Mouse (Mus musculus): ENCODE measurements around the gene Dnah14.

The Dnah14 gene

DNA sequence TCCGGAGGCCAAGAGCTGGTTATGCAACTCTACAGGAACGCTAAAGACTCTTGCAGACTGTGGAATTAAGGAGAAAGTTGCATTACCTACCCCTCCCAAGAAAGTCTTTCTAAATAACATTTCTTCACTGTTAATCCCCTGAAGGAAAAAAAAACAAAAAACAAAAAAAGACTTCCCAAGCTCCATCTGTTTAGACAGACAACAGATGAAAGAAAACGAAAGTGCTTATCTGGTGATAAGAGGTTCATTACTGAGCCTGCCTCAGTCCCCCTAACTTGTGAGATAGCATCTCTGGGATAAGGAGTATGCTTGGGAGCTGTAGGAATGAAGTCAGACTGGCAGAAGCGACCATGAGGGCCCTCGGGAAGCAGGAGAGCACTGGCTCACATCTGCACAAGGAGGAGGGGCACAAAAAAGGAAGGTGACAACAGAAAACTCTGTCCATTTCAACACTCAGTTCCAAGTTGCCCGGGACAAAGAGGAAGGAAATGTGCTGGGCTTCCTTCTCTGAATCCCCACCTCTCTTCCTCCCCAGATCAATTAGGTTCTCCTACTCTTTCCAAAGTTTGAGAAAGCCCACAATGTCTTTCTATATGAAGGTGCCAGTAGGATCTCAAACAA is 263.5 kb downstream of the Dnah14 start:
- POLR2A ChIA-PET: interaction anchor here in 1 of 4 experiments (2.1 kb wide), 1 partner anchor 13 kb away, joined by 11 read pairs; no protein-coding TSS in a partner anchor

DNA sequence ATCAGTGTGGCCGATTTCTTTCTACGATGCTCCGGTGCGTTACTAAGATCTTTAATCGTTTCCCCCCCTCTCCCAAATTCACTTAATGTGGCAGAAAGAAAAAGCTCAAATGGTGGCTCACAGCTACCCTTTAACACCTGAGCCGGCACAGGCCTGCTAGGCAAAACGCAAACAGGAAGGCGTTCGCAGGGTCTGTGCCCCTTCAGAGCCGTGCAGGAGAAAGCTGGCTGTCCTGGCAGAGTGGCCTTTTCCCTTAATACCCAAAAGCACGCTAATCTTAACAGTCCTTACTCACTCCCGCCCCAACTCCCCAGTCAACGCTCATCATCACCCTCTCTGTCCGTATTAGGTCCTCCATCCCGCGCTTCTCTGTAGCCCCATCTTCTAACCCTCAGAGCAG is 265.0 kb downstream of the Dnah14 start:
- ChIA-PET CTCF (interaction anchor here in 3 of 4 experiments (0.8 to 2.7 kb wide), 7 partner anchors 11 to 283 kb away, joined by 3 to 13 read pairs (median 4); partner anchors contain the start of gene Srp9 (in 1 of the 3)), POLR2A (interaction anchor here in 3 of 4 experiments (0.5 to 7.8 kb wide), 26 partner anchors 7 to 991 kb away, joined by 3 to 85 read pairs (median 7); partner anchors contain the start of gene Sde2 (in 1 of the 3))

More for the DNA sequence above, 263.5 kb downstream of the Dnah14 start:
- CTCF ChIA-PET: interaction anchor here in 1 of 4 experiments (0.6 to 3.1 kb wide), 3 partner anchors 12 to 1012 kb away, joined by 3 to 15 read pairs (median 3); no protein-coding TSS in a partner anchor

DNA sequence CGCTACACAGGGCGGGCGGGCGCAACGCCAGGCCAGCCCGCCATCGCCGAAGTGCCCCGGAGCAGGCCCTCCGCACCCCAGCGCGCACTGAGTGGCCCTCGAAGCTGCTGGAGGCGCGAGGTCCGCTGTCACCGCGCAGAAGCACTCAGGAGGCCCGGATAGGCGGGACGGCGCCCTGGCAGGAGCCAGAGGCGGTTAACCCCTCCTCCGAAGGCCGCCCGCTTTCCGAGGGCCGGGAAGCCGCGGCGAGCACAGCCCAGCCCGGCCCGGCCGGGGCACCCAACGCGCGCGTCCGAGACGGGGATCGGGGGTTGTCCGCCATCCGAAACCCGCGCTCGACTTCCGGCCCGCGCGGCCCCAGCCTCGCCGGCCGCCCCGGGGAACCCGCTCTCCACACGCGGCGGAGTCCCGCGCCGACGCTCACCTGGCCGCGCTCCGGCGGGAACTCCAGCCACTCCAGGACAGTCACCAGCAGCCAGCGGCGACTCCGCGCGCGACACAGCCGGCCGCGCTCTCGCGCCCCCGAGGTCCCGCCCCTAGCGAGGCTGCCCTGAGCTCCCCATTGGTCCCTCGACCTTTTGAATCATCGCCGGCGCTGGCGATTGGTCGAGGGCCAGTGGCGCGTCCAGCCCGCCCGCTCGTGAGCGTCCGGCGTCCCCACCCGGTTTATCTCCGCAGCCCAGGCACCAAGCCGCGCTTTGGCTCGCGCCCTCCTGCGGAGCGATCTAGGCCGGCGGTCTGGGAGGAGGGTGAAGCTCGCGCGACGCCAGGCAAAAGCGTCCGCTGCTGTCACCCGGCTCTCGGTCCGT is 265.7 kb downstream of the Dnah14 start:
- POLR2A ChIA-PET: interaction anchor here (0.6 to 7.8 kb wide), 80 partner anchors 7 to 1619 kb away, joined by 3 to 85 read pairs (median 4); partner anchors contain the start of genes Srp9 (in 2 of the 4), Fbxo28 (in 1 of the 4) and Sde2 (in 1 of the 4)
- CTCF ChIA-PET: interaction anchor here (0.6 to 2.7 kb wide), 16 partner anchors 11 to 713 kb away, joined by 3 to 17 read pairs (median 4); partner anchors contain the start of gene Srp9 (in 3 of the 4)

DNA sequence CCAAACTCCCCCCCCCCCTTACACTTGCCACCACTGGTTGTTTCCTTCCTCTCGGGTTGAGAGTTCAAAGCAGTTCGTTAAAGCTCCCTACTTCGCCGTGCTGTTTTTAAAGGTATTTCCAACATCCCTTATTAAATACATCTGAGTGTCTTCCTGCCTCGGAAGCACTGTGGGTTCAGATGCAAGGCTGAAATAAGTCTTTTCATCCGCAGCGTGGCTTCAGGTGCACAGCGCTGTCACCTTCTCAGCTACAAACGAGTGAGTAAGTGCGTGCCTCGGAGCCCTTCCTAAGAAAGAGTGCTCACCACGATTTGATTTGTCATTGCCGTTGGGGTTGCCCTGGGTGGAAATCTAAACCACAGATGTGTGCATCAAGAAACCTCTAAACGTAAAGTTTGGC is 266.4 kb downstream of the Dnah14 start, which contains the start of gene Lbr:
Gene Lbr (minus strand): TSS at position 266 of the 400 bp plus-strand sequence.
- ChIA-PET CTCF (interaction anchor here (0.6 to 2.7 kb wide), 15 partner anchors 10 to 714 kb away, joined by 3 to 17 read pairs (median 4); partner anchors contain the start of gene Srp9 (in 3 of the 4)), POLR2A (interaction anchor here (0.5 to 7.8 kb wide), 65 partner anchors 8 to 979 kb away, joined by 3 to 85 read pairs (median 4); partner anchors contain the start of genes Srp9 (in 2 of the 4) and Fbxo28 (in 1 of the 4))

DNA sequence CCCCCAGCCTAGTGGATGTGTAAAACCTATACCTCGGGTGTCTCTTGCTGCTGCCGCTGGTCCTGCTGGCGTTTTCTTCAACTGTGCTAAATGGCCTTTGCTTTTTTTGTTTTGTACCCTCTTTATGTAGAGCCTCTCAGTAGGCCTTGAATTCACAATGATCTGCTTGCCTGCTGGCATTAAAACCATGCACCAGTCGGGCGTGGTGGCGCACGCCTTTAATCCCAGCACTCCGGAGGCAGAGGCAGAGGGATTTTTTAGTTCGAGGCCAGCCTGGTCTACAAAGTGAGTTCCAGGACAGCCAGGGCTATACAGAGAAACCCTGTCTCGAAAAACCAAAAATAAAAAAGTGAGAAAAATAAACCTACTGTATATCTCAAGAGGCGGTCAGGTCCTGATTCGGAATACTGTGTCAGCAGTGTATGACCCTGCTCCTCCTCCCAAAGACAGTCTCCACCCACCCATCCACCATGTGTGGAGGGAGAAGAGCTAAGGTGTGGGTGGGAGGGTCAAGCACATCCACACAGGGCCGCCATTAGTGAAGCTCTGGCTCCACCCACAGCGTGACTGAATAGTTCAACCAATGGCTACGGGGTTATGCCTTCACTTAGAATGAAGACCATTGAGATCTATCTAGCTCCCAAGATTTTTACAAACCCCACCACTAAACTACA is 268.7 kb downstream of the Dnah14 start:
- ChIA-PET CTCF (interaction anchor here in 3 of 4 experiments (0.7 to 1.8 kb wide), 9 partner anchors 10 to 295 kb away, joined by 3 to 8 read pairs (median 4); partner anchors contain the start of gene Srp9 (in 2 of the 3)), POLR2A (interaction anchor here (0.6 to 7.8 kb wide), 40 partner anchors 8 to 955 kb away, joined by 3 to 85 read pairs (median 4); partner anchors contain the start of genes Srp9 (in 2 of the 4) and Trp53bp2 (in 1 of the 4))

DNA sequence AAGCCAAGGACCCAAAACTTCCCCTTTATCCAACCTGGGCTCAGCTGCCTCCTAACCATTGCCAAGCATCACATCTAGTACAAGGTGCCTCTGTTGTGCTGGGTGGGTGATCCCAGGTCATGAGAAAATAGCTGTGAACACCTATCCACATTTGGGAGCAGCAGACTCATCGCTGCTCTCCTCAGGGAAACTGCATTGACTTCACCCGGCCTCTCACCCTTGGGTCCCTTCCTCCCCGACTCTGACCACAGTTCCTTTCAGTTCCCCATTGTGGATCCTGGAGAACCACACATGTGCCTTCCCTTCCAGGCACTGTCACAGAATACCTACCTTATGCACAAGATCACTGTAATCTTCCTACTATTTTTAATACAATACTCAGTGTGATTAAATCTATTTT is 269.4 kb downstream of the Dnah14 start:
- ChIA-PET CTCF (interaction anchor here in 3 of 4 experiments (0.7 to 1.8 kb wide), 9 partner anchors 9 to 295 kb away, joined by 3 to 8 read pairs (median 4); partner anchors contain the start of gene Srp9 (in 2 of the 3)), POLR2A (interaction anchor here (0.6 to 7.8 kb wide), 30 partner anchors 7 to 956 kb away, joined by 3 to 85 read pairs (median 4); partner anchors contain the start of genes Srp9 (in 2 of the 4) and Trp53bp2 (in 1 of the 4))

DNA sequence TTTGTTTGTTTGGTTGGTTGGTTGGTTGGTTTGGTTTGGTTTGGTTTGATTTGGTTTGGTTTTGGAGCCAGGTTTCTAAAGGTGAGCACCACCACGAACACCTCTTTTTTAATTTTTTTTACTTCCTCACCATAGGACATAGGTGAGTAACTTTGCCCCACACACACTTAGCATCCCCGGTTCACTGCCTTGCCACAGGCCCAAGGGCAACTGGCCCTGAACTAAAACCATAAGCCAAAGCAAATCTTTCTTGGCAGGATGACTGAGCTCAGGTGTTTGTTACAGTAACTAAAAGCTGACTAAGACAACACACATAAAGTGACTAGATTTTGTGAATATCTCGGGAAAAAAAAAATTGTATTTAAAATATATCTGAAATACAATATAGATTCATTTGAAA is 271.0 kb downstream of the Dnah14 start:
- POLR2A ChIA-PET: interaction anchor here in 1 of 4 experiments (7.8 kb wide), 1 partner anchor 14 kb away, joined by 65 read pairs; no protein-coding TSS in a partner anchor

DNA sequence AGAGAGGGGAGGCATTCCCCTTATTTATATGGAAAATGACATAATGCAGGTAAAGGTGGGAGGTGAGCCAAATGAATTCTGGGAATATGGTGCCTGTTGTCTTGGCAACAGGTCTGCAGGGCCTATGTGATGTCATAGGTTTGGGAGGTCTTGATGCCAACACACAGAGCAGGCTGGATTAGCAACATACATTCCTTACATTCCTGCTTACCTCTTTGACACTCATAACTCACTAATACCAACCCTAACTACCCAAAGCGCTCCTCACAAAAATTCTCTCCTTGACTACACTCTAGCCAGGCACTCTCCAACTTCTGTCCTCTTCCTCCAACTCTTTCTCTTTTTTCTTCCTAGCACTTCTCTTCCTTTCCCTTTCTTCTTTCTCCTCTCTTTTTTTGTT is 271.9 kb downstream of the Dnah14 start:
- ChIA-PET CTCF (no interaction called here), POLR2A (interaction anchor here in 2 of 4 experiments (0.7 to 7.8 kb wide), 2 partner anchors 13 to 16 kb away, joined by 5 to 65 read pairs; no protein-coding TSS in a partner anchor)

More for the DNA sequence above, 271.0 kb downstream of the Dnah14 start:
- CTCF ChIA-PET: no interaction called here

DNA sequence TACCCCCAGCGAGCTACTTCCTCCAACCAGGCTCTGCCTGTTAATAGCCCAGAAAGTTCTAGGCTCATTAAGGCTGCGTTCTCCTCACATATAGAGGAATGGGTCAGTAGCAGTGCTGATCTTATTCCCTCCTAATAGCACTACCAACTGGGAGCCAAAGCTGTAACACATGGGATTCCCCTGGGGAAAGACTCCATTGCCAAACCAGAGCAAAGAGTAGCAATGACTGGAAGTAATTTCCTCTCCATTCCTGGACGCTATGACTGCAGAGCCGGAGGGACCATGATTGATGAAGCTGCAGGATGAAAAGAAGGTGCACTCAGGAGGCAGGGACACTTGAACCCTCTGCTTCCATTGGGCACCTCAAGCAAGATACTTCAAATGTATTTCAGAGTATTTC is 274.1 kb downstream of the Dnah14 start:
- POLR2A ChIA-PET: interaction anchor here in 2 of 4 experiments (0.5 to 1.5 kb wide), 5 partner anchors 11 to 140 kb away, joined by 3 to 11 read pairs (median 4); no protein-coding TSS in a partner anchor
- CTCF ChIA-PET: interaction anchor here in 1 of 4 experiments (0.9 kb wide), 1 partner anchor 10 kb away, joined by 3 read pairs; no protein-coding TSS in a partner anchor

DNA sequence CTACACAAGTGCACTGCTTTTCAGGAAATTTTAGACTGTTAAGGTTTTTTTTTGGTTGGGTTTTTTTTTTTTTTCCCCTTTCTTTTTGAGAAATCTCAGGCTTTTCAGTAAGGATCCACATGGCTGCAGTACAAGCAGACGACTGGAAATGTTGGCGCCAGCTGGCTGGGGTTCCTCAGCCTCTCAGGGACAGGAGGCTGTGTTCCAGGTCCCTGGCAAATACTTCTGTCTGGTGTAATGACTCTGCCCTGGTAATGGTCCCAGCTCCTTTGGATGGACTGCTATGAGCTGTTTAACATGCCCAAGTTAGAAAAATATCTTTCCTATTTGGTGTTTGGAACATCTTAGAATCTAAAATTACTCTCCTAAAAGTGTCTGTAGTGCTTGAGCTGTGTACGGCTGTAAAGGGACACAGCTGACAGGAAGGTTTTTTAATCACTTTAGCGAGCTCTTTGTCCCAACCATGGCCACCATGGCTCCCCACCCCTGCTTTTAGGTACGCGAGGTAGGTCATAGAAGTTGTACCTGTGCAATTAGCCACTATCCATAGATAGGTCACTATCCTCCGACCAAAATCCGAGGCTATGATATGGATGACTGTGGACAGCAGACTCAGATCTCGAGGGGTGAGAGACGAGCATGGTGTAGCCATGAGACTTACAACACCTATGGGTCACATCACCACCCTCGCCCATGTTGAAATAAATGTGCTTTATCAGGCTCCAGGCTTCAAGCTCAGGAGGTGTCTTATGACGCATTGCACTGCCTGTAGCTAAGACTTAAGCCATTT is 275.4 kb downstream of the Dnah14 start:
- CTCF ChIA-PET: interaction anchor here (0.7 to 2.4 kb wide), 9 partner anchors 8 to 286 kb away, joined by 3 to 9 read pairs (median 4); partner anchors contain the start of genes Lbr (in 1 of the 4) and Srp9 (in 1 of the 4)
- POLR2A ChIA-PET: interaction anchor here in 3 of 4 experiments (0.5 to 5.4 kb wide), 15 partner anchors 8 to 890 kb away, joined by 3 to 85 read pairs (median 5); partner anchors contain the start of genes Lbr (in 3 of the 3) and Srp9 (in 2 of the 3)

DNA sequence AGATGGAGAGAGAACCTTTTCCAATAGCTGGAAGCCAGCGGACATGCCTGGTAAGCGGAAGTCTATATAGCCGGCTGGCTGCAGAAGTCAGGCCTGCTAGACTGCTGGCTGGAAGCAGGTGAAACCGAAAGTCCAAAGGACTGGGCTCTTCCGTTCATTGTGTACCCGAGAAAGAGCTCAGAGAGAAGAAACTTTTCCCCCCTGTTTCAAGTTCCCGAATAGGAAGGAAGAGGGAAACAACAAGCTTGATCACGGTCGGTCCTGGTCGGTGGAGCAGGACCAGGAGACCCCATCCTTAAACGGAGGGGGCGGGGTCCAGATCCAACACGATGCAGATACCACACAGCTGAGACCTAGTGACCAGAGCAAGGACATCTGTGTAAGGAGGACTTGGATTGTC is 276.1 kb downstream of the Dnah14 start:
- ChIA-PET CTCF (interaction anchor here (0.5 to 2.4 kb wide), 12 partner anchors 10 to 288 kb away, joined by 3 to 9 read pairs (median 5); partner anchors contain the start of genes Lbr (in 2 of the 4) and Srp9 (in 1 of the 4)), POLR2A (interaction anchor here (0.5 to 5.4 kb wide), 20 partner anchors 7 to 1107 kb away, joined by 3 to 85 read pairs (median 4); partner anchors contain the start of genes Lbr (in 3 of the 4) and Srp9 (in 2 of the 4))

DNA sequence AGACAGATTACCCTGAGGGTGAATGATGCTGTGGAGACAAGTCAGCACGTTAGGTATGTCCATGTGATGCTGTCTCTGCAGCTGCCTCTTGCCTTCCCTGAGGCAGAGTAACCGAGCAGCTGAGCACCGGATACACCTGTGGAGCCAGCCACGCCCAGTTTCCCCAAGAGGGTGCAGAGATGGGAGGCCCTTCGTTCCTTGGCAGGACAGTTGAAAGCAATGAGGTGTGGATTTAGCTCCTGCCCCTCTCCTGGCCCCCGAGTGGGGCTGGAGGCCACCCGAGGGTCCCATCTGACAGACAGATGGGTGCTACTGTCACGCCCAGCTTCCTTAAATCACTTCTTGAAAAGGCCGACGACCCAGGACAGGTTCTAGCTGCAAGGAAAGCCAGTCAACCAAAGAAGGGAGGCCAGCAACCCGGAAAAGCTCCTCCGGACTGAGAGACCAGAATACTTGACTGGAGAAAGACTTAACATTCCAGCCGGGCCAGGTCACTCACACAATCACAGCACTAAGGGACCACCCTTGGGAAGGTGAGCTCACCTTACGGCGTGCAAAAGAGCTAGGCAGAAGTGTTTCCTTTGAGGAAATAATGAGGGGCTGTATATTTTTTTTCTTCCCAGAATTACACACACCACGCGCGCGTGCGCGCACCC is 276.9 kb downstream of the Dnah14 start:
- CTCF ChIA-PET: interaction anchor here (0.5 to 2.4 kb wide), 18 partner anchors 9 to 946 kb away, joined by 3 to 10 read pairs (median 5); partner anchors contain the start of genes Lbr (in 2 of the 4) and Srp9 (in 1 of the 4)
- POLR2A ChIA-PET: interaction anchor here (0.6 to 5.4 kb wide), 25 partner anchors 8 to 1106 kb away, joined by 3 to 85 read pairs (median 4); partner anchors contain the start of genes Lbr (in 2 of the 4) and Srp9 (in 2 of the 4)

DNA sequence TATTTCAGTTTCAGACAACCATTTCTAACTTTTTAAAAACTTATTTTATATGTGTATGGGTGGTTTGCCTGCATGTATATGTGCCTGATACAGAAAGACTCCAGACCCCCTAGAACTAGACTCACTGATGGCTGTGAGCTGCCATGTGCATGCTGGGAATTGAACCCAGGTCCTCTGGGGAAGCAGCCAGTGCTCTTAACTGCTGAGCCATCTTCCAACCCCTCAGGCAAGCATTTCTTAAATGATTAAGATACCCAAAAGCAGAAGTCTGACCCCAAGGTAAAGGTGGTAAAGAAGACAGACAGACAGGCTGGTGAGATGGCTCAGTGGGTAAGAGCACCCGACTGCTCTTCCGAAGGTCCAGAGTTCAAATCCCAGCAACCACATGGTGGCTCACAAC is 278.5 kb downstream of the Dnah14 start:
- ChIA-PET CTCF (interaction anchor here in 1 of 4 experiments (0.8 to 1.2 kb wide), 3 partner anchors 9 to 34 kb away, joined by 3 read pairs; partner anchors contain the start of gene Lbr), POLR2A (interaction anchor here in 3 of 4 experiments (0.6 to 5.4 kb wide), 11 partner anchors 9 to 775 kb away, joined by 3 to 85 read pairs (median 3); partner anchors contain the start of genes Lbr (in 2 of the 3) and Srp9 (in 1 of the 3))

DNA sequence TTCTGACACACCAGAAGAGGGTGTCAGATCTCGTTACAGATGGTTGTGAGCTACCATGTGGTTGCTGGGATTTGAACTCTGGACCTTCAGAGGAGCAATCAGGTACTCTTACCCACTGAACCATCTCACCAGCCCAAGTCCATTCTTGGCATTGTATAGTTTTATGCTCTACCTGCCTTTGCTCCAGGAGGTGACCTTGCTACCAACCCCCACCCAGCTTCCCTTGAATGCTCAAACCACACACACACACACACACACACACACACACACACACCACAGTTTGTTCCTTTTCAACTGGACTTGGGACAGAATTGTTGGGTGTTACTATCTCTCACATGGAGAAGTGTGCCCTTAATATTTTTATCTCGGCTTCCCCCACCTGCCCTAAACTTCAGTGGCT is 280.0 kb downstream of the Dnah14 start:
- POLR2A ChIA-PET: interaction anchor here in 3 of 4 experiments (0.6 to 5.4 kb wide), 6 partner anchors 13 to 449 kb away, joined by 3 to 85 read pairs (median 5); partner anchors contain the start of genes Lbr (in 2 of the 3) and Srp9 (in 1 of the 3)
- CTCF ChIA-PET: interaction anchor here in 1 of 4 experiments (0.7 kb wide), 1 partner anchor 65 kb away, joined by 3 read pairs; no protein-coding TSS in a partner anchor

DNA sequence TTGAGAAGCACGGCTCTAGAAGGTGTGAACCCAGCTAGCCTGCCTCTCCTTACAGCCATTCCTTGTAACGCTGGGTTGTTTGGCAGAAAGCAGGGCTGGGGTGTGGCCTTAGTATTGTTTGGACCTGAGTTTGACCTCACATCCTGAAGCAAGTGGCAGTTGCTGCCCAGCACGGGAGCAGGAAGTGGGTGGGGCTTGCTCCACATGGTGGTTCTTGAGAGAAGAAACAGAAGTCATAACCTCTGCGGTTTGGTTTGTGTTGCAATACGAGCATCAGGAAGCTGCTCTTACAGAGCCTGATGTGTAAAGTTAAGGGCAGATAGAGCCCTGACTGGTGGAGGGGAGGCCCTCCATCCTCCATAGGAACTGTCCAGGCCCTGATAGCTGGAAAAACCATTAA is 284.3 kb downstream of the Dnah14 start:
- POLR2A ChIA-PET: interaction anchor here (0.5 to 4.6 kb wide), 8 partner anchors 8 to 269 kb away, joined by 3 to 65 read pairs (median 4); partner anchors contain the start of gene Lbr (in 3 of the 4)
- CTCF ChIA-PET: interaction anchor here in 2 of 4 experiments (0.6 to 1.1 kb wide), 3 partner anchors 10 to 605 kb away, joined by 3 to 5 read pairs (median 3); partner anchors contain the start of gene Srp9 (in 1 of the 2)
